In the genomic region with DNA sequence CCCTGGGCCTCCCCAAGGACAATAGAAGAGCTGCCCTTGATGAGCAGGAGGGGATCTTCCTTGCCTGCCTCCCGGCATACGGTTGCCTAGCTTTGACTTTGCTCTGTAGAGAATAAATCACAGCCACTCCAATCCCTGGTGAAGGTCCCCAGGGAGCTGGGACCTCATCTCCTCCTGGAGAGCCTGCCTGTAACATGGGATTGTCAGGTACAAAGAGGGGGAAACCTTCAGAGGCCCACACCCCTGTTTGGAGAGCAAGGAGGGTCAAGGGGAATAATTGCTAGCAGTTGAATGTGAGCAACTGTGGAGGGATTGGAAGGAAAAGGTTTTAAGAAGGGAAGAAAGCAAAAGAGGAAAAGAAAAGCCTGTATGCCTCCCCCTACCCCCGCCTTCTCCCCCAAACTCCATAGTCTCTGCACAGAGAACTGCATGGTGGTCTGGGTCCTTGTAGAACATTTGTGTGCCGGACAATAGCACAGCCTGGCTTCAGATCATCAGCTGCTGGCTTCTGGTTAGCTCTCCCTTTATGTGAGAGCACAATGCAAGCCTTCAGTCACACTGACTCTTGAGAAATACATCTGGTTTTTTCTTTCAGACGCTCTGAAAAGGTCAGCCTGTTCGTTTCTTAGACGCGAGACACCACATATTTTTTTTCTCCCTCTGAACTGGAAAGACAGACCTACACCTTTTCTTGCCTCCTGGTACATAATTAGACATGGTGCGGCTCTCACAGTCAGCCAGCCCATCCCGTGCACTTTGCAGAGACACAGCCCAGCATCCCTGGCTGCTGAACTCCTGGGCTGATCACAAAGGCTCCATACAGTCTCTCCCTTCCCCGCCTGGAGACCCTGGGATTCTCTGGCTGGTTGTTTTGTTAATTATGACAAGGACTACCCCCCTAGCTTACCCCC, we compare ENCODE assay signal across 10 mouse cellular contexts.
DNase-seq lines count a peak whose midpoint lies in the region; ATAC-seq and TF ChIP-seq lines count a peak whose summit lies in the region.
"Had no signal": no experiment of that assay in that cellular context is flagged by ENCODE, and none has a peak within 500 bp of the region (broad histone marks: within the 10 kb centered on the region; RNA-seq: fewer than 3 reads in every experiment).

No protein-coding gene starts in this region.

- intact Hi-C loops in gastrocnemius, postnatal 36 days (cut with DNase I), result no loop called here

- peak overlapping the region; percentile 30 for H3K9ac ChIP-seq in midbrain, embryonic 14.5 days (replicated peaks; ENCODE audit: low read length)

- H3K9me3 ChIP-seq in hindbrain, embryonic 10.5 days, result no peaks in the 10 kb centered on the region
- H3K9me3 ChIP-seq in midbrain, embryonic 14.5 days (ENCODE audit: control insufficient read depth, low read length), result no peaks in the 10 kb centered on the region

- H3K4me1 ChIP-seq in hindbrain, embryonic 10.5 days (replicated peaks), result peaks cover 38% of the 10 kb centered on the region
- peaks cover 22% of the 10 kb centered on the region for H3K4me1 ChIP-seq in midbrain, embryonic 14.5 days (ENCODE audit: control insufficient read depth, insufficient read depth, low read length)

- H3K4me3 ChIP-seq in hindbrain, embryonic 10.5 days, result peak overlapping the region; percentile 35
- H3K4me3 ChIP-seq in midbrain, embryonic 14.5 days (replicated peaks; ENCODE audit: low read depth, low read length), result no peak overlapping the region

- no peak for TF ChIP-seq CTCF in brain, embryonic 14.5 days (IDR thresholded peaks at IDR 0.05; ENCODE audit: borderline replicate concordance, extremely low read depth, insufficient read depth, insufficient read length)

- WGBS in hindbrain, embryonic 10.5 days, result 14% methylated on average over 11 of the region's 11 CpGs
- 1% methylated on average over 11 of the region's 11 CpGs for WGBS in midbrain, embryonic 14.5 days

- H3K36me3 ChIP-seq in hindbrain, embryonic 10.5 days, result no peaks in the 10 kb centered on the region
- no peaks in the 10 kb centered on the region for H3K36me3 ChIP-seq in midbrain, embryonic 14.5 days (ENCODE audit: control insufficient read depth, insufficient read depth, low read length)

- H3K4me2 ChIP-seq in midbrain, embryonic 14.5 days (ENCODE audit: low read length), result peak overlapping the region; percentile 38

- TF ChIP-seq POLR2A in brain, embryonic 14.5 days (IDR thresholded peaks at IDR 0.05; ENCODE audit: borderline replicate concordance, extremely low read depth, insufficient read depth, insufficient read length, poor library complexity, severe bottlenecking), result no peak

- no peaks in the 10 kb centered on the region for H3K27me3 ChIP-seq in hindbrain, embryonic 10.5 days (ENCODE audit: insufficient read depth, poor library complexity, severe bottlenecking)
- no peaks in the 10 kb centered on the region for H3K27me3 ChIP-seq in midbrain, embryonic 14.5 days (ENCODE audit: control insufficient read depth, insufficient read depth, low read length)
- H3K27me3 ChIP-seq: Patski had no signal

- ATAC-seq in midbrain, embryonic 14.5 days (ENCODE audit: low FRiP score, low TSS enrichment), result peak; percentile 90
- no peak for ATAC-seq in activated CD4-positive, CD25-positive, alpha-beta regulatory T cell, adult 4 months
- ATAC-seq: Patski had no signal

- peak; percentile 93 for DNase-seq in brain, embryonic 14.5 days (ENCODE audit: low read depth)
- peak; percentile 27 for DNase-seq in embryo, embryonic 11.5 days (ENCODE audit: low read depth, low spot score)
- peak; percentile 76 for DNase-seq in hindbrain, embryonic 10.5 days (ENCODE audit: low spot score)
- DNase-seq in midbrain, embryonic 14.5 days, result peak; percentile 80
- no peak for DNase-seq in gastrocnemius, postnatal 36 days
- no peak for DNase-seq in kidney, postnatal 14 days
- DNase-seq: heart, postnatal 4 days; right cerebral cortex, postnatal 4 days had no signal

- peak overlapping the region; percentile 95 for H3K27ac ChIP-seq in hindbrain, embryonic 10.5 days
- peak overlapping the region; percentile 92 for H3K27ac ChIP-seq in midbrain, embryonic 14.5 days (replicated peaks; ENCODE audit: low read depth, low read length)

Comparison
In these comparisons a context has a peak if more than half of its experiments do, and no peak if none do; other contexts are left out.
1. DNase-seq: peak in brain, embryonic 14.5 days (single experiment), embryo, embryonic 11.5 days (single experiment), hindbrain, embryonic 10.5 days (single experiment) and midbrain, embryonic 14.5 days (single experiment); none in gastrocnemius, postnatal 36 days (0 of 2) and kidney, postnatal 14 days (single experiment).